Comparison of ENCODE assay signal across 7 mouse cellular contexts in genomic region chrX:150813464-150814138, GRCm38 (mm10). TPM values are rescaled to one million over a fixed set of nuclear protein-coding genes. Genes with fewer than 3 reads are reported as not detected.
A peak's percentile ranks its signal among the peaks of the same experiment; 100 is the strongest.
DNase-seq lines count a peak whose midpoint lies in the region; ATAC-seq and TF ChIP-seq lines count a peak whose summit lies in the region.

No protein-coding gene starts in this region.

- H3K9me3 ChIP-seq in hindbrain, embryonic 16.5 days (ENCODE audit: control insufficient read depth, low read length): no peaks in the 10 kb centered on the region
- no peaks in the 10 kb centered on the region for H3K9me3 ChIP-seq in limb, embryonic 11.5 days (ENCODE audit: control insufficient read depth, low read length)
- H3K9me3 ChIP-seq in midbrain, embryonic 10.5 days (replicated peaks): no peaks in the 10 kb centered on the region

- no peaks in the 10 kb centered on the region for H3K4me1 ChIP-seq in cerebellum, adult 2 months (ENCODE audit: control insufficient read depth, insufficient read depth, low read length)
- peaks cover 5% of the 10 kb centered on the region; the same call in 1 of the 2 replicates for H3K4me1 ChIP-seq in hindbrain, embryonic 16.5 days (ENCODE audit: control insufficient read depth, insufficient read depth, low read depth, low read length)
- no peaks in the 10 kb centered on the region for H3K4me1 ChIP-seq in limb, embryonic 11.5 days (ENCODE audit: control insufficient read depth, insufficient read depth, low read length)
- peaks cover 5% of the 10 kb centered on the region for H3K4me1 ChIP-seq in midbrain, embryonic 10.5 days
- no peaks in the 10 kb centered on the region for H3K4me1 ChIP-seq in small intestine, adult 2 months (ENCODE audit: control insufficient read depth, insufficient read depth, insufficient read length, low read length)

- TF ChIP-seq POLR2A in cerebellum, adult 2 months (IDR thresholded peaks at IDR 0.05; ENCODE audit: borderline replicate concordance, insufficient read depth, low read length): no peak
- no peak for TF ChIP-seq POLR2A in small intestine, adult 2 months (IDR thresholded peaks at IDR 0.05; ENCODE audit: low read depth, low read length)

- POLR2A ChIA-PET in Patski (lab: Charles Lee): no interaction called here

- H3K4me2 ChIP-seq in hindbrain, embryonic 16.5 days (ENCODE audit: low read length): peak overlapping the region; percentile 44
- peak overlapping the region; percentile 43 for H3K4me2 ChIP-seq in limb, embryonic 11.5 days (ENCODE audit: low read depth, severe bottlenecking)

- peak overlapping the region; percentile 45 for H3K9ac ChIP-seq in hindbrain, embryonic 16.5 days (ENCODE audit: low read depth, low read length)
- peak overlapping the region; percentile 45; the same call in 1 of the 2 replicates for H3K9ac ChIP-seq in limb, embryonic 11.5 days (ENCODE audit: low read length)

- CTCF ChIA-PET in Patski (lab: Charles Lee): no interaction called here

- no peak for DNase-seq in Patski (ENCODE audit: low read depth, low spot score)
- peak; percentile 26 to 31 for DNase-seq in cerebellum, adult 2 months
- peak; percentile 58 for DNase-seq in gastrocnemius, adult 2 months
- peak; percentile 64 for DNase-seq in limb, embryonic 11.5 days (ENCODE audit: low spot score)
- peak; percentile 37 for DNase-seq in midbrain, embryonic 10.5 days (ENCODE audit: low spot score)

- in situ Hi-C loops in Patski (cut with MboI; ENCODE audit: low pct_unique_long_range_greater_than_20kb): no loop called here

- intact Hi-C loops in gastrocnemius, adult 2 months (cut with DNase I): loop anchor here (10.0 kb wide), 1 partner anchor 991 kb away; the partner anchor contains the start of gene Huwe1

- H3K27me3 ChIP-seq in Patski: peaks cover 21% of the 10 kb centered on the region
- no peaks in the 10 kb centered on the region for H3K27me3 ChIP-seq in cerebellum, adult 2 months (ENCODE audit: control insufficient read depth, insufficient read depth, low read length)
- no peaks in the 10 kb centered on the region for H3K27me3 ChIP-seq in hindbrain, embryonic 16.5 days (replicated peaks; ENCODE audit: control insufficient read depth, insufficient read depth, low read length)
- no peaks in the 10 kb centered on the region for H3K27me3 ChIP-seq in limb, embryonic 11.5 days (ENCODE audit: control insufficient read depth, insufficient read depth, low read length)
- H3K27me3 ChIP-seq in midbrain, embryonic 10.5 days (ENCODE audit: low read depth, poor library complexity, severe bottlenecking): peaks cover 79% of the 10 kb centered on the region
- H3K27me3 ChIP-seq in small intestine, adult 2 months (ENCODE audit: control insufficient read depth, insufficient read depth, low read length): no peaks in the 10 kb centered on the region

- WGBS in cerebellum, adult 2 months: under 1% methylated on average over 16 of the region's 16 CpGs
- 20% methylated on average over 15 of the region's 16 CpGs for WGBS in hindbrain, embryonic 16.5 days
- 15% methylated on average over 16 of the region's 16 CpGs for WGBS in limb, embryonic 11.5 days
- WGBS in midbrain, embryonic 10.5 days: 26% methylated on average over 14 of the region's 16 CpGs
- WGBS in small intestine, adult 2 months: 17% methylated on average over 16 of the region's 16 CpGs

- H3K4me3 ChIP-seq in cerebellum, adult 2 months (replicated peaks; ENCODE audit: insufficient read depth, low read depth, low read length): peak overlapping the region; percentile 98
- H3K4me3 ChIP-seq in gastrocnemius, adult 2 months: peak overlapping the region; percentile 77
- peak overlapping the region; percentile 50 for H3K4me3 ChIP-seq in hindbrain, embryonic 16.5 days (ENCODE audit: low read length)
- H3K4me3 ChIP-seq in limb, embryonic 11.5 days (ENCODE audit: low read depth, low read length): peak overlapping the region; percentile 47
- H3K4me3 ChIP-seq in midbrain, embryonic 10.5 days: peak overlapping the region; percentile 54
- peak overlapping the region; percentile 82 for H3K4me3 ChIP-seq in small intestine, adult 2 months (ENCODE audit: low read depth, low read length)

- H3K27ac ChIP-seq in cerebellum, adult 2 months (ENCODE audit: insufficient read depth, low read length): no peak overlapping the region
- peak overlapping the region; percentile 81 for H3K27ac ChIP-seq in gastrocnemius, adult 2 months
- peak overlapping the region; percentile 88 for H3K27ac ChIP-seq in hindbrain, embryonic 16.5 days (ENCODE audit: low read depth, low read length)
- H3K27ac ChIP-seq in limb, embryonic 11.5 days (replicated peaks; ENCODE audit: low read depth, low read length): peak overlapping the region; percentile 55; the same call in 1 of the 2 replicates
- peak overlapping the region; percentile 82 for H3K27ac ChIP-seq in midbrain, embryonic 10.5 days (replicated peaks)
- no peak overlapping the region for H3K27ac ChIP-seq in small intestine, adult 2 months (ENCODE audit: insufficient read depth, low read depth, low read length)

- ATAC-seq in Patski: peak; percentile 32
- ATAC-seq in hindbrain, embryonic 16.5 days: peak; percentile 78
- peak; percentile 67; the same call in 1 of the 2 replicates for ATAC-seq in limb, embryonic 11.5 days (ENCODE audit: insufficient number of reproducible peaks, low FRiP score, low TSS enrichment, low read depth)

- H3K36me3 ChIP-seq in hindbrain, embryonic 16.5 days (ENCODE audit: control insufficient read depth, insufficient read depth, low read length): peaks cover 8% of the 10 kb centered on the region; the same call in 1 of the 2 replicates
- no peaks in the 10 kb centered on the region for H3K36me3 ChIP-seq in limb, embryonic 11.5 days (ENCODE audit: control insufficient read depth, insufficient read depth, low read length)
- H3K36me3 ChIP-seq in midbrain, embryonic 10.5 days: peaks cover 34% of the 10 kb centered on the region
- H3K36me3 ChIP-seq in small intestine, adult 2 months (ENCODE audit: control insufficient read depth, insufficient read depth, low read length): no peaks in the 10 kb centered on the region

- no peak for TF ChIP-seq CTCF in Patski (IDR thresholded peaks at IDR 0.05)
- TF ChIP-seq CTCF in cerebellum, adult 2 months (IDR thresholded peaks at IDR 0.05; ENCODE audit: borderline replicate concordance, insufficient read depth, low read depth, low read length): no peak
- no peak for TF ChIP-seq CTCF in gastrocnemius, adult 2 months (IDR thresholded peaks at IDR 0.05)
- no peak for TF ChIP-seq CTCF in small intestine, adult 2 months (IDR thresholded peaks at IDR 0.05; ENCODE audit: extremely low read depth, insufficient read length, insufficient replicate concordance, low read depth, low read length)

RNA-seq across cellular contexts. Expression of gene Maged2, which starts 0.5 kb away (rescaled TPM):
- 105 TPM for polyA plus RNA-seq in Patski (2021)
- polyA plus RNA-seq in cerebellum, adult 2 months (2012; rRNA removed): 68.7 and 70.8 TPM in 2 replicates
- total RNA-seq in gastrocnemius, adult 2 months (2021): 10 to 100 TPM; 14.1 to 15.4 TPM
- polyA plus RNA-seq in hindbrain, embryonic 16.5 days (2015; fragmentation: Nextera tagmentation; extraction: Ambion mirVana): 569 and 595 TPM in 2 replicates
- 494 TPM in 2 replicates for polyA plus RNA-seq in limb, embryonic 11.5 days (2014; fragmentation: Nextera tagmentation; extraction: Ambion mirVana)
- 251 and 296 TPM in 2 replicates for polyA plus RNA-seq in midbrain, embryonic 10.5 days (2016; fragmentation: Nextera tagmentation; extraction: Ambion mirVana)
- 5.8 and 6.4 TPM in 2 replicates for polyA plus RNA-seq in small intestine, adult 2 months (2012; rRNA removed)

Comparison
In these comparisons a context has a peak if more than half of its experiments do, and no peak if none do; other contexts are left out.
1. H3K27ac ChIP-seq: peak in gastrocnemius, adult 2 months (single experiment), hindbrain, embryonic 16.5 days (single experiment), limb, embryonic 11.5 days (single experiment) and midbrain, embryonic 10.5 days (single experiment); none in cerebellum, adult 2 months (single experiment) and small intestine, adult 2 months (single experiment).
2. H3K4me3 ChIP-seq: peak in every context shown above with its lines; median percentile 98 in cerebellum, adult 2 months; 82 in small intestine, adult 2 months; 77 in gastrocnemius, adult 2 months; 54 in midbrain, embryonic 10.5 days; 50 in hindbrain, embryonic 16.5 days; 47 in limb, embryonic 11.5 days.
3. Peak in every context shown above with its lines, with median percentiles within 50 percentile points of each other: ATAC-seq.